Mouse (Mus musculus): ENCODE results near the gene Plbd2.

GRCm38 (mm10) chr5:120487844-120488243 lies 15.6 kb downstream of the Plbd2 start:
- TF ChIP-seq TAL1 (IDR thresholded peaks at IDR 0.05; ENCODE audit: low read length) (no peak), GATA1 (IDR thresholded peaks at IDR 0.05; ENCODE audit: low read length) (no peak)

All from erythroblast, embryonic 14.5 days (primary cell).